Mouse (Mus musculus): Measurements from ENCODE around the gene Ap4m1. TPM values are rescaled to one million over a fixed set of nuclear protein-coding genes. Genes with fewer than 3 reads are reported as not detected.

Gene Ap4m1
- 10 to 100 TPM in 1 of 2 experiments, 1 to 10 TPM in 1; 9.2 to 10.9 TPM for total RNA-seq (2021)
- long read RNA-seq, experiment 1, partial matches to known transcripts: 0 of 3 reads
- long read RNA-seq, experiment 1, other reads (novel, unspliced or antisense): 2 of 3 reads
- long read RNA-seq, experiment 2, partial matches to known transcripts: 0 of 5 reads
- long read RNA-seq, experiment 2, other reads (novel, unspliced or antisense): 2 of 5 reads

DNA sequence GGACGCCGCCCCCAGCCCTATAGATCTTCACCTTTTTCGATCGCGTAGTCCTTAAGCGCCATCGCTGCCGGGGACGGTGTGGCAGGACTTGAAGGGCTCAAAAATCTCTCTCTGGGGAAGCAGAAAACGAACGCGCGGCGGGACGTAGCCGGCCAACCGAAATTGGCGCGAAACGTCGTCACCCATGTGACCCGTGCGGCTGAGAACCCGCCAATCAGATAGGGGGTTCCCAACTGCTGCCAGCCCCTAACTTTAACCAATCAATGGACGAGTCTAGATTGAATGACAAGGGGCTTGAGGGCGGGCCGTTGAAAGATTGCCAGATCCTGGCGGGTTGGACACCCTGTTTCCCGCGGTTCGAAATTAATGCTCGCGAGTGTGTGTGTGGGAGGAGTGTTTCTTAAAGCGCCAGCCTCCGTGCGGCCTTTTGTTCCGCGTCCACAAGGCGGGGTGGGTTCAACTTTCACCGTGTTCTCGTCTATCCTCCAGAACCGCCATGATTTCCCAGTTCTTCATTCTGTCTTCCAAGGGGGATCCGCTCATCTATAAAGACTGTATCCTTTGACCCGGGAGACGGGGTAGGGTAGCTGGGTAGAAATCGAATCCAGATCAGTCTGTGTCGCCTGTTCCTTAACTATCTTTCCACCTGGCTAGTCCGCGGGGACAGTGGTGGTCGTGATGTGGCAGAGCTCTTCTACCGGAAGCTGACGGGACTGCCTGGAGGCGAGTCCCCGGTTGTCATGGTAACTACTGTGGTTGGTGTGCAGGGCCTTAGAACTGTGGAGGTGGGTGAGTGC is at the start of gene Ap4m1, which contains the start of gene Mcm7:
Gene Ap4m1 (plus strand): TSS at position 308 of the 797 bp plus-strand sequence.
Gene Mcm7 (minus strand): TSS at position 728 of the 797 bp plus-strand sequence.
- peak; percentile 97 to 98 for DNase-seq
- intact Hi-C loops (cut with DNase I): no loop called here

DNA sequence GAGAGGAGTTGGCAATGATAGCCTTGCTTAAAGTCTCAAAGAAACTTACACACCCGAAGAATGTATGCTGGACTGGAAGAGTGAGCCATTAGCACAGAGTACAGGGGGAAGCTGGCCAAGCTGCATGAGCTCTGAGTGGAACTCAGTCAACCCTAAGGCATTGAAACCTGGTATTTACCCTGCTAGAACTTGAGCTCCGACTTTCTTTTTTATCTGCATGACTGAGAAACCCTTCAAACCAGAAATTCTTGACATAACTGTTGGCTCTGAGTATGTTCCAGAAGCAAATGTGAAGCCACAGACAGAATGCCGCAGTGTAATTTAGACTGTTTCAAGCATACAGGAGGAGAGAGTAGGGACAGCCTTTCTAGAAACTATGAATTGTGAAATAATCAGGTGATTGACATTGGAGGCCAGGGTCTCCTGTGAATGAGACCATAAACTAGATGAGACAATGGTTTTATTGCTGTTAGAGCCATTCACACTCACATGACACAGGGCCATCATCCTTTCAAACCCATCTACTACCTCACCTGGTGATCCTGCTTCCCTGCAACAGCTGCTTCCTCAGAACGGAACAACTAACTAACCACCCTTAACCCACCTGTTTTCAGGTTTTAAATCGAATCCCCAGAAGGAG is 39.3 kb upstream of the Ap4m1 start:
- intact Hi-C loops (cut with DNase I): loop anchor here (10.0 kb wide), 1 partner anchor 338 kb away; no protein-coding TSS in a partner anchor
- DNase-seq: no peak

DNA sequence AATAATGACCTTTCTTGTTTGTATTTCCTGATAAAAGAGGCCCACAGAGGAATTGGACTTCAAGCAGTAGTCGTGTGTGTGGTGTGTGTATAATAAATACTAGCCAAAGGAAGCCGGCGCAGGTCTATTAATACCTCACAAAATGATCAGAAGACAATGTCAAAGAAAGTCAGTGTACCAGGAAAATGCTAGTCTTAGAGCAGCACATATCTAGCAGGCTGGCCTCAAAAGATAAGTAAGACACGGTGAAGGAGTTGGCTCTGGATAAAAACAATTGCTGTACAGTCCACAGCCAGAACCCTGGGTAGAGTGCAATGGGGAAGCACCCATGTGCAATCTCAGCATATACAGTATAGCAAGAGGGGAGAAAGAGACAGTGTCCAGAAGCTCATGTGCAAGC is 34.5 kb upstream of the Ap4m1 start:
- intact Hi-C loops (cut with DNase I): loop anchor here (10.0 kb wide), 1 partner anchor 342 kb away; no protein-coding TSS in a partner anchor
- no peak for DNase-seq

DNA sequence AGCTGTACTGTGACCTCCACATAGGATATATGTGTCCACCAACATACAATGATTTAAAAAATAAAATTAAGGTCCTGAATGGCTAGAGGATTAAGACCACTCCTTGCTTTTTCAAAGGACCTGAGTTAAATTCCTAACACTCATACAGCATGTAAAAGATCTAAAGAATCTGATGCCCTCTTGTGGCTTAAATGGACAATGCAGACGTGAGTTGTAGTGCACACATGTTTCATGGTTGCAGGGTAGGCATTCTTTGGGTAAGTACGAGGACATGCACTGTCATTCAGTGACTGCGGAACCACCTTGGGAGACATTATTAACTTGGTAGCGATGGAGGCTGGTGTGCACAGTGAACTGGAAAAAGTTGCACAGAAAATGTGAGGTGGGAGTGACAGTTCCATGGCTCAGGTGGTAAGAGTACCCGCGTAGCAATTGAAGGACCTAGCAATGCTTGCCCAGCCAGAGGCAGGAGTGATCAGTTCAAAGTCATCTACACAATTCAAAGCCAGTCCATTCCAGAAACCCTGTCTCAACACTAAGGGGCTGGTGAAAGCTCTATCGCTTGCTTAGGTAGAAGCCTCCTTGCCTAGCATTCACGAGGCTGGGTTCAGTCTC is 33.8 kb upstream of the Ap4m1 start:
- DNase-seq: peak; percentile 4 to 51

DNA sequence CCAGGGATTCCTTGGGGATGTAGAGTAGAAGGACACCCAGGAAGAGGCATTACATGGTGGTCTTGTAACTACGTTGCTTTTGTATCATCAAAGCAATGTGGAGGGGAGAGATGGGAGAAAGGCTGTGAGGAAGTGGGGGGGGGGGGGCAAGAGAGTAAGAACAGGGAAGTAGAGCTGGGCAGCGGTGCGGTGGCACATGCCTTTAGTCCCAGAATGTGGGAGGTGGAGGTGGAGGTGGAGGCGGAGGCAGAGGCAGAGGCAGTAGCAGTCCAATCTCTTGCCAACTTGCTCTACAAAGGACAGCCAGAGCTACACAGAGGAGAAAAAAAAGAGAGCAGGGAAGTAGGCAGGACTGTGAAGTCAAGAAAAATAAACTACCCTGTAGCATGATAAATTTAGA is 33.2 kb upstream of the Ap4m1 start:
- intact Hi-C loops (cut with DNase I): loop anchor here (2.0 to 10.0 kb wide), 2 partner anchors 252 to 344 kb away; no protein-coding TSS in a partner anchor

More for the DNA sequence above, 33.8 kb upstream of the Ap4m1 start:
- intact Hi-C loops (cut with DNase I): loop anchor here (2.0 to 10.0 kb wide), 2 partner anchors 251 to 343 kb away; no protein-coding TSS in a partner anchor

DNA sequence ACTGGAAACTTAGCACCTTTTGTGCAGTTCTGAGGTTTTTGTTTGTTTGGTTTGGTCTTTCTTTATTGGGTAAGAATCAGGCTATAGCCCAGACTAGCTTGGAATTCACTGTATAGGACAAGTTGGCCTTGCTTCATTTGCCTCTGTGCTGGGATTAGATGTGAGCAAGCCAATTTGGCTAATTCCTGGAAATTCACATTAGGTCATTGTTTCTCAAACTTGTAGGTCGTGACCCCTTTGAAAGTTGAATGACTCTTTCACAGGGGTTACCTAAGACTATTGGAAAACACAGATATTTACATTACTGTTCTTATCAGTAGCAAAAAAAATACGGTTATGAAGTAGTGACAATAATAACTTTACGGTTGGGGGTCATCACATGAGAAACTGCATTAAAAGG is 17.4 kb upstream of the Ap4m1 start:
- DNase-seq: no peak
- intact Hi-C loops (cut with DNase I): loop anchor here (10.0 kb wide), 1 partner anchor 370 kb away; the partner anchor contains the start of genes Mepce and Zcwpw1

More for the DNA sequence above, 33.2 kb upstream of the Ap4m1 start:
- no peak for DNase-seq

DNA sequence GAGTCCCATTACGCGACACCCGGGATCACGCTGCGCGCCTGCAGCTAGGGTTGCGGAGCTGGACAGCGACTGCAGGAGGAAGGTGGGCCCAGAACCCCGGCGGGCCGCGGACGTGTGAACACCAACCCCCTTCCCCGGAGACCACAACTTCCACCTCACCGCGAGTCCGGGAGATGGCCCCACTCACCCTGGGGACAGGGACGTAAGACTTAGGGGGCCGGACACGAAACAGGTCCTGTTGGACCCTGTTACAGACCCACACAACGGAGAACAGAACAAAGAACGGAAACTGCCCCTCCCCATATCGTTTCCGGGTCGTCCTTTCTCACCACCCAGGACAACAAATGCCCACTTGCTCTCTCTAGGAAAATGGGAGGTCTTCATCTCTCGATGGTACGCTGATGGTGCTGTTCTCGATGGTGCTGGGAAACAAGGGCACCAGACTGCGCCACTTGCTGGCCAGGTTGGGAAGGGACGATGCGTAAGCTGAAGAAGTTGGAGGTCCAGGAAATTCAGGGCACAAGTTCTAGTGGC is 16.3 kb upstream of the Ap4m1 start, which contains the start of gene Zfp113:
Gene Zfp113 (minus strand): TSS at position 302 of the 534 bp plus-strand sequence.
- peak; percentile 83 to 87 for DNase-seq
- intact Hi-C loops (cut with DNase I): loop anchor here (5.0 to 10.0 kb wide), 2 partner anchors 268 to 371 kb away; partner anchors contain the start of genes Mepce and Zcwpw1

DNA sequence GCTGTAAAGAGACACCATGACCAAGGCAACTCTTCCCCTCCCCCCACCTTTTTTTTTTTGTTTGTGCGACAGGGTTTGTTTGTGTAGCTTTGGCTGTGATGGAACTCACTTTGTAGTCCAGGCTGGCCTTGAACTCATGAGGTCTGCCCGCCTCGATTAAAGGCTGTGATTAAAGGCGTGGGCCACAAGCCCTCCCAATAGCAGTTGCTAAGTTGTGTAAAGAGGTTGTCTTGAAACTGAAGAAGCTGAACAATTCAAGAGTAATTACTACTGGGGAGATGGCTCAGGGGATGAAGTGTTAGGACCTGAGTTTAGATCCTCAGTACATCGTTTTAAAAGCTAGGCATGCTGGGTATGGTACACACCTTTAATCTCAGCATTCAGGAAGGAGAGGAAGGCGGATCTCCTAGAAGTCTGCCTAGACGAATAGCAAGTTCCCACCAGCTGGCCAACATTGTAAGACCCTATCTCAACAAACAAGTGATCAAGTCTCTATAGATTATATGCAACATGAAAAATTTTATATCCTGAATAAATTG is 11.5 kb upstream of the Ap4m1 start:
- no peak for DNase-seq
- intact Hi-C loops (cut with DNase I): no loop called here

DNA sequence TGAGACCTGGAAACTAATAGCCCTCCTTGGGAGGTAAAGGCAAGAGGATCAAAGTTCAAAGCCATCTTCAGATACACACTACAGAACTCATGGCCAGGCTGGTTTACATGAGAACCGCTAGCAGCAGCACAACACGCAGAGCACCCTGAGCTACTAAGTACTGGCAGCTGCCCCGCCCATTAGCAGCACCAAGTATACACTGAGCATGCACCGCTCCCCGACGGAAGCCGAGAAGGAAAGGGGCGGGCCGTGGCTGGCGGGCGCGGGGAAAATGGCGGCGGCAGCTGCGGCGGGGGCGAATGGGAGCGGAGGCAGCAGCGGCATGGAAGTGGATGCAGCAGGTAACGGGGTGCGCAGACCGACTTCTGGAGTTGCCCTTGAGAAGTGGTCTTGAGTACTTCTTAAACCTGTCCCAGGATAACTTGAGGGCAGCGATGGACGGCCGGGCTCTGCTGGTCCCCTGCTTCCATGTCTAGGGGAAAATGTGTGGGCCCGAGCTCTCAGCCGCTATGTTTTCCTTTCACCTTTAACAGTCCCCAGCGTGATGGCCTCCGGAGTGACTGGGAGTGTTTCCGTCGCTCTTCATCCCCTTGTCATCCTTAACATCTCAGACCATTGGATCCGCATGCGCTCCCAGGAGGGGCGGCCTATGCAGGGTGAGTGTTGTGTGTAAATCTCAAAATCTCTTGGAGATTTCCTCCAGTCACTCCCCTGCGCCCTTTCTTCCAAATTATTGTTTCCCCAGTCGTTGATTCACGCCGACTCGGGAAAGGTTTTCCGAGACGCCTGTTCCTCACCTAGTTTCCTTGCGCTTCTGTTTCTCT is 10.7 kb upstream of the Ap4m1 start, which contains the start of gene Cops6:
Gene Cops6 (plus strand): TSS at position 230 of the 824 bp plus-strand sequence.
- DNase-seq: peak; percentile 93 to 97
- intact Hi-C loops (cut with DNase I): no loop called here

DNA sequence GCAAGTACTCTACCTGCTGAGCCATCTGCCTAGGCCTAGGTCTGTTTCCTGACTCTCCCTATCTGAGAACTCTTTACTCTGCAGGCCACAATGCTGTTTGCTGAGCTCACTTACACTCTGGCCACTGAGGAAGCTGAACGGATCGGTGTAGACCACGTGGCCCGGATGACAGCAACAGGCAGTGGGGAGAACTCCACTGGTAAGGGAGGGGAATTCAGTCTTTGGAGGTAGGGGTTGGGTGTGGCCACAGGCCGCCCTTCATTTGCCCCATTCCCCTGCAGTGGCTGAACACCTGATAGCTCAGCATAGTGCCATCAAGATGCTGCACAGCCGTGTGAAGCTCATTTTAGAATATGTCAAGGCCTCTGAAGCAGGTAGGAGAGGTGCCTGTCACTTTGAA is 8.8 kb upstream of the Ap4m1 start:
- DNase-seq: no peak
- intact Hi-C loops (cut with DNase I): no loop called here

DNA sequence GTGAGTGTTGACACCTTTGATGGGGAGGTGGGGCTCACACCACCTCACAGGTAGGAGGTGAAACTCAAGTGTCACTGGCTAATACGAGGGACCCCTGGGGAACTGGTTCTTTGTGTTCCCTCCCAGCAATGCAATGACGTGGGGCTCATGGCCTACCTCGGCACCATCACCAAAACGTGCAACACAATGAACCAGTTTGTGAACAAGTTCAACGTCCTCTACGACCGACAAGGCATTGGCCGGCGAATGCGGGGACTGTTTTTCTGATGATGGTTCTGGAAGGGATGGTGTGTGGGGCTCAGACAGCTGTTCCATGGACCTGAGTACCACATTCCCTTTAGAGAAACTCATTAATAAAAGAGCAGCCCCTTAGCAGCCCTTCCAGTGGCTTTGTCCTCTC is 8.2 kb upstream of the Ap4m1 start:
- DNase-seq: no peak
- intact Hi-C loops (cut with DNase I): no loop called here

DNA sequence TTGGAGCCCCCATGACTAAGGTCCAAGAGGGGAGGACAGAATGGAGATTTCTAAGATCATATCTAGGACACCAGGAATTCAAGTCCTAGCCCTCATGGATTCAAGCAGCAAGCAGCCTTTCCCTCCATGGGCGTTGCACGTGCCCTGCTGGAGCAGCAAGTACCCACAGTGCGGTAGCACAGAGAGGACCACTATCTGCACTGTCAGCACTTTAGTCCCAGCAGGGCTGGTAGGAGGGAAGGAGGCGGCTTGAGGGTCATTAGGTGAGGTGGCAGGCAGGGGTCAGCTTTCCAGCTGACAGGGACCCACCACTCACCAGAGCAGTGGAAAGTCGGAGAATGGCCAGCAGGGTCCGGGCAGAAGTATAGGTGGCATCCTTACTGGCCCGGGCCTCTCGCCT is 6.2 kb upstream of the Ap4m1 start:
- intact Hi-C loops (cut with DNase I): no loop called here
- no peak for DNase-seq

DNA sequence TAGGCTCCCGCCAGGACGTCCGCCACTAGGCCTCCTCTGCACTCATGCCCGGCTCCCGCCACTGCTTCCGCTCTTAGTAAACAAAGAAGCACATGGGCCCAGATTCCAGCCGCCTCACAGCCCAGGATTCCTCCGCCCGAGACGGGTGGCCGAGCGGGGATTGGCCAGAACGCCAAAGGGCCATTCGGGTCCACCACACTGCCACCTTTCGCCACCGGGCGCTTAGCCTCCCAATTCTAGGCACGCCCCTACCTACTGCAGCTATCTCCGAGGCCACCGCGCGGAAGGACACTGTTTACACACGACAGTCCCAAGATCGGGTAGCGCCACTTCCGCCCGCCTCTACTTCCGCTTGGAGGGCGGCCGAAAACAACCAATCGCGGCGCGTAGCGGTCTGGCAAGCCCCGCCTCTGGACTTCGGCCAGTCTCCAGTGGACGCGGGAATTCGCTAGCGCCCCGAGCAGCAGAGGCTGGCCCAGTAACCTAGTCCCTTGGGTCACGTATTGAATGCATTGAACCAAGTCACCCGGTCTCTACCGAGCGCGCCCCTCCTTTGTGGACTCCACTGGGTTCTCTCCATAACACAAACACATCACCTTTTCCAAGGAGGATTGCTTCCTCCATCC is 753 bp upstream of the Ap4m1 start:
- intact Hi-C loops (cut with DNase I): no loop called here
- peak; percentile 97 to 98 for DNase-seq

DNA sequence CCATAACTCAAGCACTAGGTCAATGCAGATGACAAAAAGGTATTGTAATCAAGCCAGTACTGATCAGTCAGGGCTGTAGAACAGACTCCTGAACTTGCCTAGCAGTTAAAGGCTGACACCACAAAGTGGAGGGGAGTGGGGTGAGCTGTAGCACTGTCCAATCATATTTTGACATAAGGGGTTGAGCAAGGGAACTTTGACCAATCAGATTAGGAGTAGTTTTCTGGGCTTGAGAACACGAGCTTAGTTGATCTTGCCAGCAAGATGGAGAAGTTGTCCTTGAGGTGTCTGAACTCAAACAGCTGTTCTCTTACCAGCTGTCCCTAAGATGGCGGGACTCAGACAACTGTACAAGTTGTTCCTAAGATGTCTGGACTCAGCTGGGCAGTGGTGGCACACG is 1.4 kb downstream of the Ap4m1 start:
- DNase-seq: no peak
- intact Hi-C loops (cut with DNase I): no loop called here

DNA sequence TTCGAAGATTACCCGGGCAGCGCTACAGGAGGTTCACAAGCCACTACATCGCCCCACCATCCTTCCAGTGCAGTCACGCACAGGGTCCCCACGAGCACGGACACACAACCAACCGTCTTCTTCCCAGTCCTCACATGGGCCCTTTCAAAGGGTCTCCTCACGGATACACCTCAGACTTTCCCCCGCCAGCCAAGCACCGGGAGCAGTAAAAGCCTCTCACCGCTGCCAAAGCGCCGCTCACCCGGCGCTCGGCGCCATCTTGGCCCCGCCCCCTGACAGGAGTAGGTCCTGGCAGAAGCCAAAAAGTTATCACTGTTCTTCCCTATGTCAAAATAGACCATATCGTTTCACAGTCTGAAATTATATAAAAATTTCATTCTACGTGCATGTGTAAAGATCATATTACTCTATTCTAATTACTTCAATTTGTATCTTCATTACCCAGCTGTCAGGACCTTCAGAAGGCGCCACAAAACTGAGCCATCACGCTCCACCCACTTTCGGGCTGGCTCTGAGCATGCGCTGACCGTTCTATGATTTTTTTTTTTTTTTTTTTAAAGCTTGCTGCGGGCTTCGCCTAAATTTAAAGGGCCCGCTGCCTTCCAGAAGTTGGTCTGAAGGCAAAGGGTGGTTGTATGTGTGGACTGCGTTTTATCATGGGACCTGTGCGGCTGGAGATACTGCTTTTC is 15.3 kb downstream of the Ap4m1 start, which contains the start of the genes Taf6 and Cnpy4:
Gene Taf6 (minus strand): TSS at position 502 of the 689 bp plus-strand sequence.
Gene Cnpy4 (plus strand): TSS at position 536 of the 689 bp plus-strand sequence.
- intact Hi-C loops (cut with DNase I): loop anchor here (5.0 kb wide), 1 partner anchor 1065 kb away; the partner anchor contains the start of gene Get4

DNA sequence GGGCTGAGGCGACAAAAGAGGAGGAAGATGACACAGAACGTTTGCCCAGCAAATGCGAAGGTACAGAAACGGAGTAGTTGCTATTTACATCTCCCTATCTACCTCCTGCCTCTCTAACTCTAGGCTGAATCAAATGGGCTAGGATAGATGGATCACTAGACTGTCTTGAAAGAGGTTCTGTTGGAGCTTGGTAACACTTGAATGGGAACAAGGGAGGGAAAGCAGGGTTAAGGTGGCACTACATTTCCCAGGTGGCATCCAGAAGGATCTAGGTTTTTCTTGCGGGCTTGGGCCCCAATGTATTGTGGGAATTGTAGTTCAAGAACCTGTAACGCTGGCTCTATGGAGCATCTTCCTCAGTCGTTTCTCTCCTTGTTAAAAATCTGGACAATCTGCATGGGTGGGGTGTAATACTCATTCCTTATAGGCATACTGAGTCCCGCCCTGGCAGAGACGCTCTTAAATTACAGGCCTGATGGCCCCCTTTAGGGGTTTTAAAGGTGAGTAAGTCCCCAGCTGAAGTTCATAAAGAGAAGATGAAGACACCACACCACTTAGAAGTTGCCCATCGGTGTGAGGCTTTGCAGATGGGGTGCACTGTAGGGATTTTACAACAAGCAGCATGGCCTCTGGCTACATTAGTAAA is 16.0 kb downstream of the Ap4m1 start:
- intact Hi-C loops (cut with DNase I): loop anchor here (5.0 kb wide), 1 partner anchor 1065 kb away; the partner anchor contains the start of gene Get4
- DNase-seq: peak; percentile 54 to 70

More for the DNA sequence above, 15.3 kb downstream of the Ap4m1 start, which contains the start of the genes Taf6 and Cnpy4:
- DNase-seq: peak; percentile 84 to 87
